16 mouse cellular contexts compared by ENCODE assay signal in genomic region chr4:100533607-100534006, GRCm38 (mm10). TPM values are rescaled to one million over a fixed set of nuclear protein-coding genes. Genes with fewer than 3 reads are reported as not detected.
DNase-seq lines count a peak whose midpoint lies in the region; ATAC-seq and TF ChIP-seq lines count a peak whose summit lies in the region.
"Had no signal": no experiment of that assay in that cellular context is flagged by ENCODE, and none has a peak within 500 bp of the region (broad histone marks: within the 10 kb centered on the region; RNA-seq: fewer than 3 reads in every experiment).

No protein-coding gene starts in this region.

- no peak overlapping the region for H3K9ac ChIP-seq in midbrain, embryonic 11.5 days (ENCODE audit: low read length)
- no peak overlapping the region for H3K9ac ChIP-seq in midbrain, embryonic 13.5 days (replicated peaks)
- H3K9ac ChIP-seq: limb, embryonic 15.5 days had no signal

- no peak overlapping the region for H3K4me3 ChIP-seq in kidney, adult 2 months (ENCODE audit: insufficient read depth, low read depth, low read length)
- H3K4me3 ChIP-seq in midbrain, embryonic 11.5 days (ENCODE audit: low read depth, low read length): no peak overlapping the region
- H3K4me3 ChIP-seq in midbrain, embryonic 13.5 days (replicated peaks): no peak overlapping the region
- H3K4me3 ChIP-seq: erythroblast, embryonic 14.5 days; limb, embryonic 15.5 days had no signal

- DNase-seq in embryo, embryonic 10 days (ENCODE audit: low spot score): peak; percentile 69
- DNase-seq in embryo, embryonic 9.5 days (ENCODE audit: extremely low spot score): no peak
- peak; percentile 6 for DNase-seq in kidney, adult 2 months
- no peak for DNase-seq in kidney, postnatal 36 days
- DNase-seq in midbrain, embryonic 11.5 days (ENCODE audit: low spot score, missing footprints): peak; percentile 88
- DNase-seq in urinary bladder, postnatal 36 days (ENCODE audit: low spot score in 2 of 2): no peak
- no peak for DNase-seq in ovary, postnatal 36 days (ENCODE audit: low spot score)
- DNase-seq: adrenal gland, postnatal 10 days; cerebellum, adult 11-12 months; gastrocnemius, postnatal 14 days; heart, postnatal 10 days; kidney, adult 11 months had no signal

- H3K36me3 ChIP-seq in kidney, adult 2 months (ENCODE audit: control insufficient read depth, insufficient read depth, low read length): no peaks in the 10 kb centered on the region
- no peaks in the 10 kb centered on the region for H3K36me3 ChIP-seq in midbrain, embryonic 11.5 days (ENCODE audit: control insufficient read depth, insufficient read depth, low read length)
- no peaks in the 10 kb centered on the region for H3K36me3 ChIP-seq in midbrain, embryonic 13.5 days
- H3K36me3 ChIP-seq: limb, embryonic 15.5 days had no signal

- 68% methylated on average over 6 of the region's 6 CpGs for WGBS in kidney, adult 2 months
- WGBS in midbrain, embryonic 11.5 days: 78% methylated on average over 6 of the region's 6 CpGs
- WGBS in midbrain, embryonic 13.5 days: 81% methylated on average over 6 of the region's 6 CpGs

- H3K4me1 ChIP-seq in kidney, adult 2 months (ENCODE audit: control insufficient read depth, insufficient read depth, low read length): no peaks in the 10 kb centered on the region
- H3K4me1 ChIP-seq in midbrain, embryonic 11.5 days (ENCODE audit: control insufficient read depth, insufficient read depth, low read length): peaks cover 3% of the 10 kb centered on the region; the same call in 1 of the 2 replicates
- 0 out of 2 replicates have a peak, but pooled peaks cover 5% of the 10 kb centered on the region for H3K4me1 ChIP-seq in midbrain, embryonic 13.5 days (replicated peaks)
- H3K4me1 ChIP-seq: limb, embryonic 15.5 days had no signal

- no peak for TF ChIP-seq CTCF in kidney, adult 2 months (conservative IDR thresholded peaks at IDR 0.05; ENCODE audit: insufficient read depth, insufficient read length, low read depth, low read length)

- no peaks in the 10 kb centered on the region for H3K27me3 ChIP-seq in kidney, adult 2 months (replicated peaks; ENCODE audit: control insufficient read depth, insufficient read depth, low read length)
- H3K27me3 ChIP-seq in midbrain, embryonic 11.5 days (ENCODE audit: control insufficient read depth, insufficient read depth, low read length): no peaks in the 10 kb centered on the region; the same call in 1 of the 2 replicates
- H3K27me3 ChIP-seq in midbrain, embryonic 13.5 days: peaks cover 6% of the 10 kb centered on the region

- no peaks in the 10 kb centered on the region for H3K9me3 ChIP-seq in midbrain, embryonic 11.5 days (ENCODE audit: control insufficient read depth, low read length)
- no peaks in the 10 kb centered on the region for H3K9me3 ChIP-seq in midbrain, embryonic 13.5 days
- H3K9me3 ChIP-seq: limb, embryonic 15.5 days had no signal

- TF ChIP-seq POLR2A in kidney, adult 2 months (IDR thresholded peaks at IDR 0.05; ENCODE audit: low read depth, low read length): no peak

- H3K27ac ChIP-seq in kidney, adult 2 months (ENCODE audit: insufficient read depth, low read depth, low read length): no peak overlapping the region
- no peak overlapping the region for H3K27ac ChIP-seq in midbrain, embryonic 11.5 days (ENCODE audit: low read depth, low read length)
- H3K27ac ChIP-seq in midbrain, embryonic 13.5 days: no peak overlapping the region
- H3K27ac ChIP-seq: limb, embryonic 15.5 days had no signal

- no peak overlapping the region for H3K4me2 ChIP-seq in midbrain, embryonic 11.5 days
- H3K4me2 ChIP-seq in midbrain, embryonic 13.5 days (replicated peaks): no peak overlapping the region
- H3K4me2 ChIP-seq: limb, embryonic 15.5 days had no signal

- no peak for ATAC-seq in midbrain, embryonic 11.5 days (ENCODE audit: low FRiP score)
- no peak for ATAC-seq in midbrain, embryonic 13.5 days

RNA-seq across cellular contexts. Expression of gene Ube2u, which starts 55.0 kb away (rescaled TPM):
- 1.1 and 1.7 TPM in 2 replicates for polyA plus RNA-seq in kidney, adult 2 months (2012; rRNA removed)
- 0.42 and 0.69 TPM in 2 replicates for polyA plus RNA-seq in midbrain, embryonic 11.5 days (2014; fragmentation: Nextera tagmentation; extraction: Ambion mirVana)
- 0.57 and 0.63 TPM in 2 replicates for polyA plus RNA-seq in midbrain, embryonic 13.5 days (2015; fragmentation: Nextera tagmentation; extraction: Ambion mirVana)
- polyA plus RNA-seq: C2C12; erythroblast, embryonic 14.5 days had no signal

Comparison
In these comparisons a context has a peak if more than half of its experiments do, and no peak if none do; other contexts are left out.
1. DNase-seq: peak in embryo, embryonic 10 days (single experiment), kidney, adult 2 months (single experiment) and midbrain, embryonic 11.5 days (single experiment); none in embryo, embryonic 9.5 days (single experiment), kidney, postnatal 36 days (0 of 2), urinary bladder, postnatal 36 days (0 of 2) and ovary, postnatal 36 days (single experiment).